In the genomic region with DNA sequence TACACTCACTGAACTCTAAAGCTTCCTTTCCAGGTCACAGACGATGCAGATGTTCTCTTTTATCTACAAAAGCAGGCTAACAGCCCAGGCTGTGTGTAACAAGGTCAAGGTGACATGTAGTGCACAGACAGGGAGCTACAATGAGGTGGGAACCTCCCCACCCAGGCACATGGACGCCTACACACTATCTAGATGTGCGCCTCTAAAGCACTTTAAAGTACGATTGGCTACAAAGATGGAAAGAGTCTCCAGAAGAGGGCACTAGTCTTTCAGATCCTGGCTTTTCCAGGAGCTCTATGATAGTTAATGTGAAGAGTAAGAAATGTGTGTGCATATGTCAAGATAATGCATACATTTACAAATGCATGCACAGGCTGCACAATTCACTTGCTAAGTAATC, we compare ENCODE assay signal across 9 mouse cellular contexts.
DNase-seq lines count a peak whose midpoint lies in the region; ATAC-seq lines count a peak whose summit lies in the region.
"Had no signal": no experiment of that assay in that cellular context is flagged by ENCODE, and none has a peak within 500 bp of the region (broad histone marks: within the 10 kb centered on the region; RNA-seq: fewer than 3 reads in every experiment).

No protein-coding gene starts in this region.

- no peak overlapping the region for H3K27ac ChIP-seq in intestine, embryonic 16.5 days (ENCODE audit: low read length)
- no peak overlapping the region for H3K27ac ChIP-seq in intestine, embryonic 15.5 days

- no peaks in the 10 kb centered on the region for H3K27me3 ChIP-seq in intestine, embryonic 16.5 days (replicated peaks; ENCODE audit: control insufficient read depth, insufficient read depth, low read length)
- H3K27me3 ChIP-seq in intestine, embryonic 15.5 days (replicated peaks): no peaks in the 10 kb centered on the region

- H3K9me3 ChIP-seq in intestine, embryonic 16.5 days (ENCODE audit: control insufficient read depth, low read length): no peaks in the 10 kb centered on the region
- no peaks in the 10 kb centered on the region for H3K9me3 ChIP-seq in intestine, embryonic 15.5 days

- peak; percentile 50 for DNase-seq in CD4-positive helper T cell, adult 2 months (ENCODE audit: low read depth, low spot score)
- peak; percentile 58 for DNase-seq in ES-CJ7 (ENCODE audit: low read depth, low spot score)
- peak; percentile 51 for DNase-seq in lung, postnatal 36 days
- DNase-seq in frontal cortex, postnatal 25 days (ENCODE audit: low spot score in 2 of 2): no peak
- no peak for DNase-seq in ovary, adult 18-20 months (ENCODE audit: low spot score)
- DNase-seq: gastrocnemius, postnatal 36 days; kidney, adult 11 months had no signal

- H3K9ac ChIP-seq in intestine, embryonic 16.5 days (ENCODE audit: low read depth, low read length): no peak overlapping the region
- H3K9ac ChIP-seq in intestine, embryonic 15.5 days: no peak overlapping the region

- 0 out of 2 replicates have a peak, but pooled peaks have one; percentile 31 for ATAC-seq in intestine, embryonic 16.5 days
- ATAC-seq in intestine, embryonic 15.5 days: no peak

- H3K36me3 ChIP-seq in intestine, embryonic 16.5 days (ENCODE audit: control insufficient read depth, insufficient read depth, low read length): peaks cover 11% of the 10 kb centered on the region; the same call in 1 of the 2 replicates
- 0 out of 2 replicates have a peak, but pooled peaks cover 9% of the 10 kb centered on the region for H3K36me3 ChIP-seq in intestine, embryonic 15.5 days

- H3K4me1 ChIP-seq in intestine, embryonic 16.5 days (ENCODE audit: control insufficient read depth, insufficient read depth, low read length): no peaks in the 10 kb centered on the region
- no peaks in the 10 kb centered on the region for H3K4me1 ChIP-seq in intestine, embryonic 15.5 days (replicated peaks)

- no peak overlapping the region for H3K4me2 ChIP-seq in intestine, embryonic 16.5 days (ENCODE audit: low read depth, low read length)
- H3K4me2 ChIP-seq in intestine, embryonic 15.5 days (replicated peaks): no peak overlapping the region

- 58% methylated on average over 4 of the region's 4 CpGs for WGBS in intestine, embryonic 16.5 days
- 54% methylated on average over 4 of the region's 4 CpGs for WGBS in intestine, embryonic 15.5 days

- no peak overlapping the region for H3K4me3 ChIP-seq in intestine, embryonic 16.5 days (ENCODE audit: low read length)
- no peak overlapping the region for H3K4me3 ChIP-seq in intestine, embryonic 15.5 days (replicated peaks)

Comparison
In these comparisons a context has a peak if more than half of its experiments do, and no peak if none do; other contexts are left out.
1. DNase-seq: peak in CD4-positive helper T cell, adult 2 months (single experiment), ES-CJ7 (single experiment) and lung, postnatal 36 days (single experiment); none in frontal cortex, postnatal 25 days (0 of 2) and ovary, adult 18-20 months (single experiment).